Mouse (Mus musculus): Measurements from ENCODE around the gene Slc25a11. TPM values are rescaled to one million over a fixed set of nuclear protein-coding genes. Genes with fewer than 3 reads are reported as not detected.

Slc25a11 gene
- total RNA-seq, 2 experiments from 2014 or later = 115 to 119 TPM

- no peak for DNase-seq
These were observed 20.2 kb upstream of the Slc25a11 start for GRCm38 (mm10) chr11:70667271-70668150.

GRCm38 (mm10) chr11:70666687-70667086 lies 19.4 kb upstream of the Slc25a11 start:
- no peak for DNase-seq

DNA sequence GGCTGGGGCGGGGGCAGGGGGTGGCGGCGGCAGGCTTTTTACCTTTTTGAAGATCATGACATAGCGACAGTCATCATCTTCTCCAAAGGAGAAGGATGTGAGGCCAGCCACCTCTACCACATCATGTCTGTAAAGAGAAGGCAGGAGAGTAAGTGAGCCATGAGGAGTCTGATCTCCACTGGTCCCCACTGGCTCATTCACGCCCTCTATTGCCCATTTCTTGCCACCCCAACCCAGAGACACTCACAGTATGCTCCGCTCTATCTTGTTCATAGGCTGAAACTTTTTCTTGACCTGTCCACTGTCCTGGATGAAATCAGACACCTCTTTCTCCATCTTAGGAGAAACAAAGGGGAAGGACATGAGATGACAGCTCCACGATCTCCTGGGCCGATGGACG lies 17.5 kb upstream of the Slc25a11 start:
- no peak for DNase-seq

- no peak for DNase-seq
These were observed 16.7 kb upstream of the Slc25a11 start for GRCm38 (mm10) chr11:70663957-70664356.

DNA sequence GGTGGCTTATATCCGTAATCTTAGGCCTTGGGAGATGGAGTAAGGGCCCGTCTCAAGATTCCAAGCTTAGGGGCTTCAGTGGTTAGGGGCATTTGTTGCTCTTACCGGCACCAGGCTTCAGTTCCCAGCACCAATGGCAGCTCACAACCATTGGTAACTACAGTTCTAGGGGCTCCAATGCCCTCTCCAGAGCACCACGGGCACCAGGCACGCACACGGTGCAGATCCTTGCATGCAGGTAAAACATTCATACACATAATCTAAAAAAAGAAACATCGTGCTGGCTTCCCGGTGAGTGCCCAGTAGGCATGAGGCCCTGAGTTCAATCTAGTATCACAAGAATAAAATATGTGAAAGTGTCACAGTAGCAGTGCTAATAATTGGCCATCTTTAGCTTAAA lies 15.8 kb upstream of the Slc25a11 start:
- no peak for DNase-seq

DNA sequence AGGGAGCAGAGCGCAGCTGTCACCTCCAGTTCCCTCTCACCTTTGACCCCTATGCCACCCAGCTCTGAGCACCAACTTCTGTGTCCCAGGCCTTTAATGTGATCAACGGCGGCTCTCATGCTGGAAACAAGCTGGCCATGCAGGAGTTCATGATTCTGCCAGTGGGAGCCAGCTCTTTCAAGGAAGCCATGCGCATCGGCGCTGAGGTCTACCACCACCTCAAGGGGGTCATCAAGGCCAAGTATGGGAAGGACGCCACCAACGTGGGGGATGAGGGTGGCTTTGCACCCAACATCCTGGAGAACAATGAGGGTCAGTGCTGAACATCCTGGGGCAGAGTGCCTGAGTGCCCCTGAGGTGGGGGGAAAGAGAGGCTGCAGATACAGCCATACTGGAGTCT lies 13.3 kb upstream of the Slc25a11 start:
- DNase-seq = no peak

- no peak for DNase-seq
These were observed 11.7 kb upstream of the Slc25a11 start for GRCm38 (mm10) chr11:70658942-70659341.

DNA sequence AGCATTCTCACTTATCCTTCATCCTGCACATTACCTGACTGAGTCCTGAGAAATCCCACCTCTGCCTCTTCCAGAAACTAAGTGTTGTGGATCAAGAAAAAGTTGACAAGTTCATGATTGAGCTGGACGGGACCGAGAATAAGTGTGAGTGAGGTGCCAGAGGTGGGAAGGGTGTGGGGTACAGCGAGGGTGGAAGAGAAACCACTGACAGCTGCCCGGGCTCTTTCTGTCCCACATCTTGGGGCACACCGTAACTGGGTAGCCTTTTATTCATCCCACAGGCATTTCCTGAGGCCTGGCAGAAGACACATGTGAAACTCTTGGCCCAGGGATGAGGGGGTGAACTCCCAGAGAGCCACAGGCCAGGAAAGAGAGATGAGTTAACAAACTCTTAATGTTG lies 11.2 kb upstream of the Slc25a11 start:
- DNase-seq = no peak

DNA sequence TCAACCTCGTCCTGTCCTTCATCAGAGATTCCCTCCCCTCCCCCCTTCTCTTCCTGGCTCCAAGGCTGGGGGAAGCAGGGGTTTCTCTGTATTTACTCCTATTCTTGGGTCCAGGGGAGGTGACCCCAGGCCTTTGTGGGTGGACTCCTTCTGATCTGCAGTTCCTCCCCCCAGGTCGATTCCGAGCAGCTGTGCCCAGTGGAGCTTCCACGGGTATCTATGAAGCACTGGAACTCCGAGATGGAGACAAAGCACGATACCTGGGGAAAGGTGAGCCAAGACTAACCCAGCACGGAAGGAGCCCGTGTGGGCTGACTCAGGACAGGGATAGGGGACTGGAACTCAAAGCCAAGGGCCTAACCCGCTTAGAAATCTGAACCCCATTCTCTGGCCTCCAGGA lies 10.7 kb upstream of the Slc25a11 start:
- DNase-seq = no peak

DNA sequence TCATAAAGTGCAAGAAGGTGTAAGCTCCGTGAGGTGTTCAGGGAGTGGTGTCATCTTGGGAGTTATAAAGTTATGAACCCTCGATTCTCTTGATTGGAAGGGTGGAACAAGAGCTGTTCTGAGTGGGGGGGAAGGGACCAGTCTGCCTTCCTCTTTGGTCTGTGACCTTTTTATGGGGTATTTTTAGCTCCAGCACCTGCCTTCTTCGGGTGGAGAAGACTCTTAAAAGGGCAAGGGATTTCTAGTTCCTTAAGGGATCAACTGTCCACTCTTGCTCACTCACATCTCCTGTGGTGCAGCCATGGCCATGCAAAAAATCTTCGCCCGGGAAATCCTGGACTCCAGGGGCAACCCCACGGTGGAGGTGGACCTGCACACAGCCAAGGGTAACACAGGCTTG lies 10.3 kb upstream of the Slc25a11 start:
- no peak for DNase-seq

DNA sequence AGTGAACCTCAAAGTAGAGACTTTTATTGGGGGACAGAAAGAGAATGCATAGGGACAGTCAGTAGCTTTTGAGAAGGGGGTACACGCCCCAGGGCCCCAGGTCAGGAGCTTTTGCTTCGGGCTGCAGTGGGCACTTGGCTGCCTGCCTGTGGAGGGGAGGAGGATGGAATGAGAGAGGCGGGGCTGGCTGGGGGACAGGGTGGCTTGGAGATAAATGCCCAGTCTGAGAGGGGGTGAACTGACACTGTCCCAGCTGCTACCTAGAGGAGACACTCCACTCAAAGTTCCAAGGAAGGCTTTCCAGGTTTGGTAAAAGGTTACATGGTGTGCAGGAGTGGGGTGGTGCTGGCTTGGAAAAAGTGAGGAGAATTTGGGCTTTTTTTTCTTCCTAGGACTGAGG lies 9.7 kb upstream of the Slc25a11 start, which contains the start of gene Eno3:
TSS of gene Eno3 (plus strand) at position 239 of the 400 bp plus-strand sequence.
- no peak for DNase-seq

GRCm38 (mm10) chr11:70656456-70656927 lies 9.2 kb upstream of the Slc25a11 start:
- no peak for DNase-seq

- DNase-seq = no peak
These were observed 8.5 kb upstream of the Slc25a11 start for GRCm38 (mm10) chr11:70655571-70656455.

GRCm38 (mm10) chr11:70654923-70655570 lies 7.8 kb upstream of the Slc25a11 start:
- DNase-seq = peak; percentile 75

- DNase-seq = peak; percentile 66 to 72
These were observed 7.1 kb upstream of the Slc25a11 start, which contains the start of gene Pfn1 for GRCm38 (mm10) chr11:70654198-70654922. TSS of gene Pfn1 (minus strand) at chr11:70654644.

DNA sequence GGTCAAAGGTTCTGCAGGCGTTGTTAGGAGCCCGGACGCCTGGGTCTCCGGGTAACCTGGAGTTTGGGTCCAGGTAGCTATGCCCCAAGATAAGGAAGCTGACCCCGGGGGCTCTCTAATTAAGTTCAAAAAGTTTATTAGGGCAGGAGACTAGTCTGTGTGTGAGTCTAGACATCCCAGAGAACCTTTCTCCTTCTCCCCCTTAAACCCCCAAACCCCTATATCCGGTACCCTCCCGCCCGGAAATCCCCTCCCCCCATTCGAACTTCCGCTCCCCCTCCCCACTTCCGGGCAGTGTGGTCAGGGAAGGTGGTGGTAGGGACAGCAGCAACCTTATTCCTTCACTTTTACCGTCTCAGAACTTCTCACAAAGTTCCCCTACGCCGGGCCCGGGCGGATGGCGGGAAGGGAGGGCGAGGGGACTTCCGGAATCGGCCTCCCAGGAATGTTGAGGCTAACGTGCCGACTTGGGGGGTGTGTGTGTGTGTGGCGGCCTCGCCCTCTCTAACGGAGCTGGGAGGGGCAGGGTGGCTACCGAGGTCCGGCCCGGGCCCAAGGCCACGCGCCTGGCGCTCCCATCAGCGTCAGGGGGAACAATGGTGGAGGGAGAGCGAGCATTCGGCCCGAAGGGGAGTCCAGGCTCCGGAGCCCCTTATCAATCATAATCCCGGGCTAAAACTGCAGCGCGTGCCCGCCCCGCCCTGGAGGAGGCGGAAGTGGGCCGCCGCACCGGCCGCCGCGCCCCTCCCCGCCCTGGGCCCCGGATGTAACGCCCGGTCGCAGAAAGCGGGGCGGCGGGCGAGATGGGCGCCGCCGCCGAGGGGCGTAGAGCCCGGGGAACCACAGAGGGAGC lies 6.3 kb upstream of the Slc25a11 start:
- no peak for DNase-seq

GRCm38 (mm10) chr11:70652884-70653344 lies 5.6 kb upstream of the Slc25a11 start:
- no peak for DNase-seq

- DNase-seq = no peak
These were observed 5.0 kb upstream of the Slc25a11 start for GRCm38 (mm10) chr11:70652029-70652883.

DNA sequence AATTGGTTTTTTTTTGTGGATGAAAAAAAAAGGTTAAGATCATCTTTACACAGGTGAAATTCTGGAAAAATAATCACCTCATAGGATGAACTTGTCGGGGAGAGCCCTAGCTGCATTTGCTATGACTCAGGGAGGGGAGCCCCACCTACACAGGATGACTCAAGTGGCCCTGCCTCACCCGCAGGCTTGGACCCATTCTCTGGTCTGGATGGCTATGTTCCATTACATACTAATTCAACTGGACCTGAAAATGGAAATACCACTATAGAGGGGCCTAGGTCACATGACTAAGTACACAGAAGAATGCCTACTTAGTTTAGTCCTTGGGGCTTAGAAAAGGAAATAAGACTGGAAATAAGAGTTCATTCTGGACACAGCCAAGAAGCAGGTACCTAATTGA lies 4.1 kb upstream of the Slc25a11 start:
- no peak for DNase-seq
